Mouse (Mus musculus): ENCODE measurements around the gene Sumf1.

DNA sequence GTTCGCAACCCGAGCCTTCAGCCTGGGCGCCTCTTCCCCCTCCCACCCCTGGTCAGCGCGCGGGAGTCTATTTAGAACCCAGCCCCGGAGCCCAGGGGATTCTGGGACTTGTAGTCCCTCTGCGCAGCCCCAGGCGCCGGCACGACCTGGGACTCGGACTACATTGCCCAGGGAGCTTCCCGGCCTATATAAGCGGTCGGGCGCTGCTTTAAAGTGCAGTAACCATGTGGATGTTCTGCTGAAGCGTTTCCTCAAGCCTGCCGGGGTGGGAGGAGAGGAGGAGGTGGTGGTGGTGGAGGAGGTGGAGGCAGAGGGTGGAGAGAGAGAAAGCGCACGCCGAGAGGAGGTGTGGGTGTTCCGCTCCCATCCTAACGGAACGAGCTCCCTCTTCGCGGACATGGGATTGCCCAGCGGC, 27.5 kb upstream of the Sumf1 start, which contains the start of gene Itpr1:
- TF ChIP-seq CTCF (IDR thresholded peaks at IDR 0.05; ENCODE audit: control insufficient read depth, insufficient read depth, insufficient read length) (no peak), MYOG (IDR thresholded peaks at IDR 0.05; ENCODE audit: control insufficient read depth, extremely low read depth, insufficient read length) (no peak), CEBPB (IDR thresholded peaks at IDR 0.05; ENCODE audit: low read depth) (no peak), USF1 (IDR thresholded peaks at IDR 0.05; ENCODE audit: low read depth) (no peak), MYOD1 (IDR thresholded peaks at IDR 0.05; ENCODE audit: control insufficient read depth, insufficient read length, low read depth) (no peak), FOSL1 (IDR thresholded peaks at IDR 0.05; ENCODE audit: insufficient read depth, low read length, poor library complexity, severe bottlenecking) (no peak)

Measured in C2C12 (cell line).